Mouse (Mus musculus) G1E (cell line): ENCODE measurements around the gene C5ar1. TPM values are rescaled to one million over a fixed set of nuclear protein-coding genes. Genes with fewer than 3 reads are reported as not detected.

Experiments used
- ATAC-seq: 2 replicates; pipeline ENCODE4 v1.8.0; 2016; ENCODE audit warnings: mild to moderate bottlenecking; ENCODE audit not compliant: insufficient number of reproducible peaks, poor library complexity, low FRiP score, severe bottlenecking; ENCODE audit errors: extremely low read depth
- DNase-seq: peaks from one replicate; pipeline ENCODE4 v3.0.0; 2012; ENCODE audit warnings: low spot score
- H3K27me3 ChIP-seq: 2 replicates; pipeline ENCODE4 v1.6.1; 2012; ENCODE audit warnings: mild to moderate bottlenecking, low read length, inconsistent platforms; ENCODE audit not compliant: insufficient read depth
- H3K36me3 ChIP-seq: replicated peaks from 2 replicates; pipeline ENCODE3; 2012; ENCODE audit warnings: mild to moderate bottlenecking, inconsistent platforms
- H3K4me1 ChIP-seq: 2 replicates; pipeline ENCODE4 v1.6.1; 2012; ENCODE audit warnings: low read depth, low read length, inconsistent platforms, mixed read lengths; ENCODE audit not compliant: insufficient read depth
- H3K4me3 ChIP-seq: 2 replicates; pipeline ENCODE4 v1.5.1; 2012; ENCODE audit warnings: low read depth, mild to moderate bottlenecking, inconsistent platforms, low read length, moderate library complexity, mixed read lengths
- H3K9me3 ChIP-seq: replicated peaks from 2 replicates; pipeline ENCODE4 v1.6.1; 2012; ENCODE audit warnings: inconsistent platforms
- CTCF ChIP-seq: IDR thresholded peaks from 2 replicates; pipeline ENCODE4 v1.5.1; 2012; ENCODE audit warnings: low read depth, low read length, inconsistent platforms, mixed read lengths
- GATA1 ChIP-seq: IDR thresholded peaks from 2 replicates; pipeline ENCODE4 v1.6.1; 2012; ENCODE audit warnings: borderline replicate concordance, low read length, inconsistent platforms, mixed read lengths
- GATA2 ChIP-seq: IDR thresholded peaks from 2 replicates; pipeline ENCODE4 v1.6.1; 2012; ENCODE audit warnings: low read depth, low read length, inconsistent platforms, borderline replicate concordance
- POLR2AphosphoS5 ChIP-seq: IDR thresholded peaks from 2 replicates; pipeline ENCODE4 v1.6.1; 2012; ENCODE audit warnings: low read depth, low read length, inconsistent platforms; ENCODE audit not compliant: insufficient replicate concordance
- TAL1 ChIP-seq: conservative IDR thresholded peaks from 2 replicates; pipeline ENCODE4 v1.6.1; 2012; ENCODE audit warnings: low read depth, low read length, inconsistent platforms, mixed read lengths
- polyA plus RNA-seq: library from polyadenylated mRNA; stranded (reverse); fragments of >175 nt; gene quantifications from 2 replicates; pipeline ENCODE4 v1.2.3, GENCODE M21; 2012
- total RNA-seq, 2 experiments: library from RNA; stranded (forward) in 1 of 2; stranded (reverse) in 1 of 2; fragments of 200-1000 nt in 1 of 2; fragments of >200 nt in 1 of 2; fragmentation: Nextera tagmentation in 1 of 2; gene quantifications; 2 replicates each; pipeline ENCODE4 v1.2.3; 2014 to 2017

The C5ar1 gene
- total and polyA plus RNA-seq, 3 experiments, result 0.16 TPM; not detected in 2

DNA sequence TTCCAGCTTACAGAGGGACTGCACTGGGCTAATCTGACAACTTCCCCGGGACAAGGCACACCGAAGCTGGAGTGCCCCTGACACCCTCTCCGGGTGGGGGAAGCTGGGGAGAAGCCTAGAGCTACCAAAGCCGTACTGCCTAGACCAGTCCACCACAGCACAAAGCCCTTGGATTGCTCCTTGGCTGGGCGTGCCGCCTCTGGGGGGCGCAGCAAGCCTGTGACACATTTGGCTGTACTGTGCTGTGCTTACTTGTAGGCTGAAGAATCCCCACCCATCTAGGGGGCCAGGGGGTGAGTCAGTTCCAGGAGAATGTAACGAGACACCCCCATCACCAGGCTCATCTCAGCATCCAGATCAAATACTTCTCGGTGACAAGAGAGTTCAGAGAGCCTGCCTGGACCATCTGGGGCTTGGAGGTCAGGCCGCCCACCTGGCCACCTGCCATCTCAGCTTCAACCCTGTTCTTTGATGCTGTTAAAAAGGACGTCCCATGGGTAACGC, 48.4 kb downstream of the C5ar1 start:
- no peaks in the 10 kb centered on the region for H3K9me3 ChIP-seq
- no peak for TF ChIP-seq CTCF
- TF ChIP-seq GATA2, result no peak
- TF ChIP-seq POLR2AphosphoS5, result no peak
- no peak for TF ChIP-seq TAL1
- no peak for TF ChIP-seq GATA1
- H3K4me3 ChIP-seq, result no peak overlapping the region
- no peaks in the 10 kb centered on the region for H3K27me3 ChIP-seq
- peaks cover 7% of the 10 kb centered on the region; the same call in 1 of the 2 replicates for H3K4me1 ChIP-seq
- ATAC-seq (no peak), DNase-seq (no peak)
- peaks cover 89% of the 10 kb centered on the region for H3K36me3 ChIP-seq

DNA sequence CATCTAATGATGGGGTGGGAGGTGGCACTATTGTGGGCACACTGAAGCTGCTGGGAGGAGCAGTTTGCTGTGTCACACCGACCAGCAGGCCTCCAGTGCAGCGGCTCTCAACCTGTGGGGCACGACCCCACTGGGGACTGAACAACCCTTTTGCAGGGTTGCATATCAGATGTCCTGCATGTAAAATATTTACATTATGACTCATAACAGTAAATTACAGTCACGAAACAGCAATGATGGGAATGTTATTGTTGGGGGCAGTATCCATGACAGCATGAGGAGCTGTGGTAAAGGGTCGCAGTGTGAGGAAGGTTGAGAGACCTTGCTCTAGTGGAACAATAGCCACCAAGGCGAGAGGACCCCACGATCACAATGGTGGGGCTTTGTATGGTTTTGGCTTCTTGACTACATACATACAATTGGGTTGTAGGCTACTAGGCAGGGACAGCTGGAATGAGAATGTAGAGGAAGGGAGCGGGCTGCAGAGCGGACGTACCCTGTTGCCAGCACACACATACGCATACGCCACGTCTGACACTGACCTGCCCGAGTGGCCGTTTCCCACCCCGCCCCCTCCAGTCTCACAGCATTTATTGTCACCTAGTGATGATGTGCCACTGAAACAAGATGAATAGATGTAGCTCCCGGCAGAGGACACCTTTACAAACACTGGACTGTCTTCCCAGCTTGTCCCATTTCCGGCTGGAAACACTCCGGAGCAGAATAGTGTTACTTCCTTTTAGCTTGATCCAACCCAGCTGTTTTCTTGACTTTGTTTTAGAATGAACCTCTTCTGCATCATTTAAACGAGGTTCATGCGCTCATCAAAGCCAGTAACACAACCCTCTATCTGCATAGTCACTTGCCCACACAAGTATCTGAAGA, 50.3 kb downstream of the C5ar1 start:
- Histone ChIP-seq H3K9me3 (no peaks in the 10 kb centered on the region), H3K4me3 (no peak overlapping the region), H3K36me3 (peaks cover 89% of the 10 kb centered on the region), H3K27me3 (no peaks in the 10 kb centered on the region), H3K4me1 (peaks cover 14% of the 10 kb centered on the region)
- DNase-seq (no peak), ATAC-seq (no peak)
- TF ChIP-seq CTCF, result no peak
- TF ChIP-seq GATA1, result no peak

DNA sequence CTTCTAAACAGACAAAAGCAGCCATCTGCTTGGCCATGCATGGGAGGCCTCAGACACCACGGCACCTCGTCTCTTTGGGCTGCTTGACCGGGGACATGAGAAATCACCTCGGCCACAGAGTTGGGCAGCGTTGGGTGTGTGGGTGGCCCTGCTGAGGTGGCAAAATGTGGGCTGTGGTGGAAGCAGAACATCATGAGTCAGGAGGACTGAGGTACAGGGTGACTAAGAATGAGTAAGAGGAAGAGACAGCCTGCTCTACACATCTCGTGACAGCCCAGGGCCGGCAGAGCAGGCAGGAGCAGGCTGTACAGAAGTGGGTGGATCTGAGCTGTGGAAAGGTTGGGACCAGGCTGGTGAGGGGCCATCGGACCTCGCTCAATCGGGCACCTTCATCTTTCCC, 51.8 kb downstream of the C5ar1 start:
- H3K9me3 ChIP-seq, result no peaks in the 10 kb centered on the region
- ATAC-seq (no peak), DNase-seq (no peak)
- H3K4me1 ChIP-seq, result peaks cover 14% of the 10 kb centered on the region
- H3K27me3 ChIP-seq, result no peaks in the 10 kb centered on the region
- H3K36me3 ChIP-seq, result peaks cover 89% of the 10 kb centered on the region
- TF ChIP-seq POLR2AphosphoS5 (no peak), CTCF (no peak), GATA1 (no peak), TAL1 (no peak), GATA2 (no peak)
- H3K4me3 ChIP-seq, result no peak overlapping the region

DNA sequence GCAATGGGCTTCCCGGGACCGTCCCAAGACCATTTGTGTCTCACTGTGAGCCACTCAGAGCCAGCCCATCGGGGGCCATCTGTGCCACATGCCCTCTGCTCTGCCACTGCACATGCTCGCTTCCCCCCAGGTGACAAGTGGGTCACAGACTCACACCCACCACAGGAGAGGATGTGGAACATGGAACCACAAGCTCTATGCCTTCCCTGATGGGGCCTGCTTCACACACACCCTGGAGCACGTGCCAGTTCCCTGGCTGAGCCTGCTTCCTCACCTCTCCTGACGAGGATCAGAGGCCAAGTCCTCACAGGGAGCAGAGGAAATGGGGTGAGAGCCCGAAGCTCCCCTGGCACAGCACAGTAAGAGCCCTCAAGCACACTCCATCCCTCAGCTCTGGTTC, 52.3 kb downstream of the C5ar1 start:
- no peak for TF ChIP-seq CTCF
- TF ChIP-seq GATA1, result no peak
- TF ChIP-seq TAL1, result no peak
- no peak for TF ChIP-seq GATA2
- no peak for TF ChIP-seq POLR2AphosphoS5
- DNase-seq, result no peak
- H3K4me3 ChIP-seq, result no peak overlapping the region
- H3K4me1 ChIP-seq, result peaks cover 14% of the 10 kb centered on the region
- no peaks in the 10 kb centered on the region for H3K9me3 ChIP-seq
- no peaks in the 10 kb centered on the region for H3K27me3 ChIP-seq
- no peak for ATAC-seq
- peaks cover 93% of the 10 kb centered on the region for H3K36me3 ChIP-seq

DNA sequence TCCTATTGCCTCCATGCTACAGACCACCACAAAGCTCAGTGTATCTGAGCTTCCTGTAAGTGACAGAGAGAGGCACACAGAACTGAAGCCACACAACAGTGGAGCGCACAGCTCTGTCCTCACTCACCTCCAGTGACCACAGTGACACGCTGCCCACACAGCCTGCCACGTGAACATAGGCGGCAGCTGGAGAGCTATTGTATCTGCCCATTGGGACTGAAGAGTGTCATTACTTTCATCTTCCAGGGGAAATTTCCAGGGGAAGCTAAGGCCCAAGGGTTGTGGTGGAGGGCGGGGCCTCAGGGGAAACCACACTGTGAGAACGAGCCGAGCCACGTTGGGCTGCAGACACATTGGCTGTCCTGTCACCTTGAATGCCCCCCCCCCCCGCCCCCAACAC, 54.5 kb downstream of the C5ar1 start:
- no peak for TF ChIP-seq POLR2AphosphoS5
- no peak for TF ChIP-seq CTCF
- no peak for TF ChIP-seq TAL1
- TF ChIP-seq GATA1, result no peak
- TF ChIP-seq GATA2, result no peak
- DNase-seq (no peak), ATAC-seq (no peak)
- Histone ChIP-seq H3K36me3 (peaks cover 90% of the 10 kb centered on the region), H3K4me3 (no peak overlapping the region), H3K4me1 (peaks cover 14% of the 10 kb centered on the region), H3K27me3 (no peaks in the 10 kb centered on the region), H3K9me3 (no peaks in the 10 kb centered on the region)

DNA sequence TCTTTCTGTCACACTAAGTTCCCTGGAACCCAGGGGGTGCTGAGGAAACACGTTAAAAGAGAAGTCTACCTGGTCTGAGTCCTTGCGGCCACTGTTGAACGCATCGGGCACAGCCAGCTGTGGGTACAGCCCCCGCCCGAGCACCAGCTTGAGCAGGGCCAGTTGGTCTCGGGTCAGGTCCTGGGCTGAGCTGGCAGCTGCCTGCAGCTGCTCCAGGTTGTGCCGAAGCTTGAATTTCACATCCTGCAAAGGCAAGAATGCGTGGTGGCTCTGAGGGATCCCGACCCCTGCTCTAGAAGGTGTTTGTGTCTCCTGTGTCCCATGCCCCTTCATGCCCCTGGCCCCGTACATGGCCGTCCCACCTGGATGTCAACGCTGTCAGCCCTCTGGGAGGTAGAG, 55.8 kb downstream of the C5ar1 start:
- ATAC-seq (no peak), DNase-seq (no peak)
- peaks cover 90% of the 10 kb centered on the region for H3K36me3 ChIP-seq
- H3K9me3 ChIP-seq, result no peaks in the 10 kb centered on the region
- H3K27me3 ChIP-seq, result no peaks in the 10 kb centered on the region
- no peak overlapping the region for H3K4me3 ChIP-seq
- no peak for TF ChIP-seq TAL1
- TF ChIP-seq GATA1, result no peak
- TF ChIP-seq GATA2, result no peak
- no peak for TF ChIP-seq CTCF
- no peak for TF ChIP-seq POLR2AphosphoS5
- peaks cover 16% of the 10 kb centered on the region for H3K4me1 ChIP-seq
